Mouse (Mus musculus) left cerebral cortex, adult 8-10 months (tissue): ENCODE data around the gene Txndc12. TPM values are rescaled to one million over a fixed set of nuclear protein-coding genes. Genes with fewer than 3 reads are reported as not detected.

Experiments
- total RNA-seq, 4 experiments: library from RNA; stranded (reverse); gene quantifications; 2 replicates each; pipeline ENCODE4 v1.2.4; 2022

The Txndc12 gene
- total RNA-seq, 4 experiments from 2014 or later = 31.3 to 38.6 (median 36.9) TPM

Other genes starting within 250 kb of the Txndc12 start
- gene Cc2d1b, start 214.7 kb upstream of the Txndc12 start, total RNA-seq = 10 to 100 TPM; 32.5 to 46.2 (median 38.3) TPM
- gene 3110021N24Rik, start 115.0 kb upstream of the Txndc12 start, total RNA-seq = 1 to 10 TPM; 1.5 to 2.1 (median 2.0) TPM
- gene Zfyve9, start 53.8 kb upstream of the Txndc12 start, total RNA-seq = 10 to 100 TPM; 67.6 to 80.0 (median 71.6) TPM
- 100 to 1,000 TPM in 1 of 4 experiments, 10 to 100 TPM in 3; 95.2 to 107 (median 97.2) TPM for gene Btf3l4, start 987 bp upstream of the Txndc12 start, total RNA-seq
- 10 to 100 TPM; 15.0 to 16.4 (median 15.7) TPM for gene Kti12, start 13.2 kb downstream of the Txndc12 start, total RNA-seq
- gene A730015C16Rik, start 14.0 kb downstream of the Txndc12 start, total RNA-seq = under 1 TPM in 1 of 4 experiments, not detected in 3; 0.33 TPM
- gene Rab3b, start 44.5 kb downstream of the Txndc12 start, total RNA-seq = 10 to 100 TPM; 79.8 to 85.4 (median 84.3) TPM
- gene Nrd1, start 166.1 kb downstream of the Txndc12 start, total RNA-seq = 100 to 1,000 TPM; 118 to 137 (median 123) TPM